Mouse (Mus musculus) cerebellum, adult 11 months (tissue): ENCODE data around the gene Ppfibp1.

Source experiments
- DNase-seq: peaks from one replicate; pipeline ENCODE4 v3.0.0; 2022

The Ppfibp1 gene

DNA sequence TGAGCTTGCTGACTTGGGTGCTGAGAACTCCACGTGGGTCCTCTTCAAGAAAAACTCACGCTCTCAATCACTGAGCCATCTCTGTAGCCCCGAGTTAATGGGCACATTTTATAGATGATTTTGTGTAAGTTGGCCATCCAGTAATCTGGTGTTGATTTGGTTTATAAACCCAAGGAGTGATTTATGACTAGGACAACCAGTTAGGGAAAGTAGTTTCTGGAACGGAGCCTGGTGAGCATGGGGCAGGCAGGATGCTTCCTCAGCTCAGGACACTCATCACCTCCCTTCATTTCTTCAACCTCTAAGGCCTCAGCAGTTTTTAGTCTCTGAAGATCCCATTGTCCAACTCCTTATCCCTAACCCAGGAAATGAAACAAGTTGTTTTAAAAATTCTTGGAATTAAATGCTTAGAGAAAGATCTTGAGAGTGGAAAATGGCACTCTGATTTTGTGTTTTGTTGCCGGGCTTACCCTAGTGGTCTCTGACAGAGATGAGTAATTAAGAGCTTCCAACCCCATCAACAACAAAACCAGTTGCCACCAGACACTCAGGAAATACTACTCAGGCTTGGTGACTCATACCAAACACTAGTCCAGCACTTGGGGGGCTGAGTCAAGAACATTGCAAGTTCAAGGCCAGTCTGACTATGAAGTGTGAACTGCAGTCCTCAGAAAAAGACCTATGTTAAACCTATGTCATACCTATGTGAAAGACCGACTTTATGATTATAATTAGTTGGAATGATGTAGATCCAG lies 75.3 kb downstream of the Ppfibp1 start:
- DNase-seq: no peak

DNA sequence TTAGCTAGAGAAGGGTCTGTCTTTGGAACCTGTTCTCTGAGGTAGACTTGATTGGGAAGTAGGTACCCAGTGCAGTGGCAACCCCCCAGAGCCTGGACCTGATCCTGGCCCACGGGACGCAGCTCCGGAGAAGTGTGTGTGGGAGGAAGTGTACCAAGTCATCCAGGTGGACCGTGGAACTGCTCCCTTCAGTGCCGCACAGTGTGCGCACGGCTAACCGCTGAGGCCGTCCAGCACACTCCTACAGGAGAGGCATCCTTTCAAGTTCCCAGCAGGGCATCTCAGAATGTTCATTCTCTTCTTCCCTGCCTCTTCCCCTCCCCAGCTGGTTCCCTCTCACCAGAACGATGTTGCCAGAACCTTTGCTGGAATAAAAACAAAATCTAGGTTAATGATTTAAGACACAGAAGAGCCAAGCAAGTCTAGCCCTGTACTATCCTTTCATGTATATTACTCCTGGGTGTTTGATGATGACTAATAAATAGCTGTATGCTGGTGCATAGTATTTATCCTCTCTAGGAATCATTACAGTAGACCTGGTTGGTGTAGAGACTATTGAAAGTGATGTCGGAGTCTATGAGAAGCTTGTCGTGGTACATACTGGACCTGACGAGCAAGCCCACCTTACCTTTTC lies 77.0 kb downstream of the Ppfibp1 start:
- DNase-seq: no peak

DNA sequence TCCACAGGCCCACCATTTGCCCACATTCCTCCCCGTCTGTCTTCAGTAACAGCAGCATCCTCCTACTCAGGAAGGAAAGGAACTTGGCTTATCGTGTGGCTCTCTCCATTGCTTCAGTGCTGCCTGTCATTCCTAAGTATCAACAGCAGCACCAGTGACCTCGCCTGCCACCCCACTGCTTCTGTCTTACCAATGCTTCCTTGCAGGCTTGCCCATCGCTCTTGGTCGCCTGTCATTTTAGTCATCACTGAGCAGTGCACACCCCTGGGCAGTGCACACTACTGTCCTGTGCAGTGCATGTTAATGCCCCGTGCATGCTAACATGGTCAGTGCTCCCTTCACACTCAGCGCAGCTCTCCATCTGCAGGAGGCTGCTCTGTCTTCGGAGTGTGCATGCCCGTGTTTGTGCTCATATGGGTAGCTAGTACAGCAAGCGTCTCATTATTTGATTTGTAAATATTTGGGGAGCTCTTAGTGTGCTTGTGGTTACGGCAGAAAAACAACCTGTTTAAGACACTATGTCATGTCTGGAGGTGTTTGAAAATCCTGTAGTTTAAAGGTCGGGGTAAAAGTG lies 78.2 kb downstream of the Ppfibp1 start:
- DNase-seq: no peak

DNA sequence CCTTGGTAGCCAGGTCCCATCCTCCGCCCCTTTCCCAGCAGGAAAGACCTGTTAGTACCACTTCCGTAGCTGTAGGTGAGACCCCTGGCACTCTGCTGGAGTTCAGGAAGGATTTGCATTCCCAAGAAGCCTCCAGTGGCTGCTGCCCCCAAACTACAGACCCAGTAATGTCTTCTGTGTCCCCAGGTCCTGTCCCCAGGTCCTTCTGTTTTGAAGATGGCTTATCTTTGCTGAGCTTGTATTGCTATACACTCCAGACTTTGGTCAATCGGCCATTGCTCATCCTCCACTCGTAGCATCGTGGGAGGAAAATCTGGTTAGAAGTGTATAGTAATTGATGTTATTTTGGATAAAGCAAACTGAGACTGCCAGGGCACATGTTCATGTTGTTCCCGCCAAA lies 79.5 kb downstream of the Ppfibp1 start:
- no peak for DNase-seq

DNA sequence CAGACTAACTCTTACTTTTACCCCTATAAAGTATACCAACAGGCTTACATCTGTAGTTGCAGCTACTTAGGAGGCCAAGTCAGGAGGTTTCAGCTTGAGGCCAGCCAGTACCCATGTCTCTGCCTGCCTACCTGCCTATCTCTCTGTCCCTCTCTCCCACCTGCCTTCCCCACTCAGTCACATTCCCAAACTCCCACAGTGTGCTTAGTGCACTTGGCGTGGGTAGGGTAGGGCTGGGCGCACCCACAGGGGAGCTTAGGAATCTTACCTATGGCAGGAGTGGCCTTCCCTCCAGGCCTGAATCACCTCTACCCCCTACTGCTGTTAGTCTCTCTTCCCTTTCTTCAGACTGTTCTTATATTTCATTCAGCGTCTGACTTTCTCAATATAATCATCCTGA lies 82.5 kb downstream of the Ppfibp1 start:
- DNase-seq: no peak

GRCm38 (mm10) chr6:146971366-146971765 lies 83.1 kb downstream of the Ppfibp1 start:
- no peak for DNase-seq

GRCm38 (mm10) chr6:146972009-146972408 lies 83.7 kb downstream of the Ppfibp1 start:
- no peak for DNase-seq

DNA sequence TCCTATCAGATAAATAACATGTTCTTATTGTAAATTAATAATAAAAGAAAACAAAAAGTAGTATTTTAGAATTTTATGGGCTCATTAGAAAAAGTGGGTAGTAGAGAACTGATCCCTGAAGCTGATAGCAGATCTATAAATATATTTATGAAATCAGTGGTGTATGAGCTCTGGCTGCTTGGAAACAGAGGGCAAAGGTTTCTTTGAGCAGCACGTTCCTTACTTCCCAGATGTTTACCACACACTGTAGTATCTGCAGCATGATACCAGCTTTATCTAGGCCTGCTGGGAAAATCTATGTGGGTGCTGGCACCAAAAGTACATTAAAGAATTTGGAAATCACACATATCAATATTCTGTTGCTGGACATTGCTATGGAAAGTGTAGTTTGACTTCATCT lies 84.5 kb downstream of the Ppfibp1 start:
- DNase-seq: no peak

DNA sequence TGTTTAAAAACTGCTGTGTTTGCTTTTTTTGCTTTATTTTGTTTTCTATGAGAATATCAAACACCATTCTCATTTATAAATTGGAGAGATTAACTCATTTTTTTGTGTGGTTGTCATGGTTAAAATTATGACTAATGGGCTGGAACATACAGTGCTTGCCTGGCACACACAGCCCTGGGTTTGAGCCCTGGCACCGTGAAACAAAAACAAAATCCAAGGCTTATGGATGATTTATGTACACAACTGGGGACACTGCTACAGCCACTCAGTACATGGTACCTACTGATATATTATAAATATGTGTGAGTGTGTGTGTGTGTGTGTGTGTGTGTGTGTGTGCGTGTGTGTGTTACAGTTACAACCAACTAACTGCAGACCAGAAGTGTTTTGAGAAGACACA lies 85.1 kb downstream of the Ppfibp1 start:
- no peak for DNase-seq

DNA sequence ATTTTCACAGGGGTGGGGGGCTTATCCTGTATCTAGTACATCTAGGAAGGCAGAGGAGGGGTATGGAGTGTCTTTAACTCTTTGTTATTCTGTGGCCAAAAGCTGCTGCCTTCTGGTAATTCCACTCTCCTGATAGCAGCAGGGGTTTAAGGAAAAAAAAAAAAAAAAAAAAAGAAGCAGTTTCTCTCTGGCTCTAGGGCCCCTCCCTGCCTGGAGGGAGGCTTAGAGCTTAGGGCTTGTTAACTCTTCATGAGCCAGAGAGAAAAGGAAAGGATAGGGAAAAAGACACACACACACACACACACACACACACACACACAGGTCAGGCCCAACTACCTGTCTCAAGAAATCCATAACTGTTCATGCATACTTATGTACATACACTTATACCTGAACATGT lies 85.5 kb downstream of the Ppfibp1 start:
- DNase-seq: no peak

GRCm38 (mm10) chr6:146976446-146976845 lies 88.2 kb downstream of the Ppfibp1 start:
- no peak for DNase-seq

- DNase-seq: no peak
Measured at GRCm38 (mm10) chr6:146978691-146979114, 90.4 kb downstream of the Ppfibp1 start.

GRCm38 (mm10) chr6:146979115-146979744 lies 90.9 kb downstream of the Ppfibp1 start:
- no peak for DNase-seq

- no peak for DNase-seq
Measured at GRCm38 (mm10) chr6:146979953-146980352, 91.7 kb downstream of the Ppfibp1 start.

GRCm38 (mm10) chr6:146981249-146981835 lies 93.1 kb downstream of the Ppfibp1 start:
- no peak for DNase-seq

- DNase-seq: no peak
Measured at GRCm38 (mm10) chr6:146984569-146984968, 96.3 kb downstream of the Ppfibp1 start.

GRCm38 (mm10) chr6:146994236-146994635 lies 105.9 kb downstream of the Ppfibp1 start:
- peak; percentile 9 for DNase-seq

DNA sequence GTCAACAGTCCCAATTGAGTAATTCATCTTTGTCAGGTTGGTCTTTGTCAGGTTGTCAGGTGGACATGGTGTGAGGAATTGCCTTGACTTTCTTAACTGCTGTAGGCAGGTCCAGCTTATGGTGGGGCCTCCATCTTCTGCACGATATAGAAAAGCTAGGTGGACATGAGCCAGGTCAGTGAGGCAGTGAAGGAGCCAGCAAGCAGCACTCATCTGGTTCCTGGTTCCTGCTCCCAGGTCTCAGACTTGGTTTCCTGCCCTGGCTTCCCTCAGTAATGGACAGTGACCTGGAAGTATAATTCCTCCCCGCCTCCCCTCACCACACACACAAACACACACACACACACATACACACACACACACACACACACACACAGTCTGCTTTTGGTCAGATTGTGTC lies 107.1 kb downstream of the Ppfibp1 start:
- DNase-seq: no peak

- DNase-seq: no peak
Measured at GRCm38 (mm10) chr6:146995878-146996277, 107.6 kb downstream of the Ppfibp1 start.

- no peak for DNase-seq
Measured at GRCm38 (mm10) chr6:146997006-146997405, 108.7 kb downstream of the Ppfibp1 start.

DNA sequence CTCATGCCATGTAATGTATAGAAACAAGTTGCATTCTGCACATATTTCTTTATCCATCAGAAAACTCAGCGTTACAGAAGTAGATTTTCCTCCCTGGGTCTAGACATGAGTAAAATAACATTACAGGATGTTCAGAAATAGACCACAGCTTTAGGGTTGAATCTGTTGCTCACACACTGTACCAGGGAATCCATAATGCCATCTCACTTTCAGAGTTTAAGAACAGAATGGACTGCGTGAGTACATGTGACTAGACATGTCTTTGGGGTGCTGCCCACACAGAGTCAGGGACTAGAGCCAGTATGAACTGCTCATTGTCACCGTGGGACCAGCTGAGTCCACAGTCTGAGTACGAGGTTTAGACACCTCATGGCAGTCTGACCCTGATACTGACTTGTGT lies 110.4 kb downstream of the Ppfibp1 start:
- no peak for DNase-seq

DNA sequence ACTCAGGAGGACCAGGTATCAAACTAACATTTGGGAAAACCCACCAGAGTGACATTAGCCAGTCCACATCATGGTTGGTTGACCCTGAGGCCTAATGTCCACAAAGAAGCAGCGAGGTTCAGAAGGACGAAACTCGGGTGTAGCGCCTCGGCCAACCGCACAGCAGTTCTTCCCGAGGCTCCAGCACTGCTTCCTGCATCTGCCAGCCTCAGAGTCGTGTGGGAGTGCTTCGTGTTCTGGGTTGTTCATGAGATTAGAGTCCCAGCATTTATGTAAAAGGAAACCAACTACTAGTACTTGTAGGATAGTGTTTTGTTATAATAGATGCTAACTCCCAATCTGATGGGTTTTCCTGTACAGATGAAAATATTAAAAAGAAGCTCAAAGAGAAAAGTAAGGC lies 111.0 kb downstream of the Ppfibp1 start:
- DNase-seq: no peak

- no peak for DNase-seq
Measured at GRCm38 (mm10) chr6:146999755-147000154, 111.5 kb downstream of the Ppfibp1 start.
